Mouse (Mus musculus): ENCODE measurements around the gene Grasp.

Gene Grasp

GRCm38 (mm10) chr15:101271513-101271912 lies 47.5 kb downstream of the Grasp start:
- DNase-seq (ENCODE audit: low spot score in 2 of 2), result no peak

GRCm38 (mm10) chr15:101274380-101274779 lies 50.4 kb downstream of the Grasp start:
- no peak for DNase-seq (ENCODE audit: low spot score in 2 of 2)

GRCm38 (mm10) chr15:101277351-101277899 lies 53.4 kb downstream of the Grasp start:
- peak in 1 of 2 experiments; percentile 57 for DNase-seq (ENCODE audit: low spot score in 2 of 2)

- no peak for DNase-seq (ENCODE audit: low spot score in 2 of 2)
These were observed 54.6 kb downstream of the Grasp start for GRCm38 (mm10) chr15:101278589-101278988.

- DNase-seq (ENCODE audit: low spot score in 2 of 2), result no peak
These were observed 55.5 kb downstream of the Grasp start for GRCm38 (mm10) chr15:101279430-101279999.

All from frontal cortex, postnatal 14 days (tissue).